Mouse (Mus musculus) embryonic facial prominence, embryonic 12.5 days (tissue): ENCODE results near the gene Arhgef3. TPM values are rescaled to one million over a fixed set of nuclear protein-coding genes. Genes with fewer than 3 reads are reported as not detected.

Experiments
- ATAC-seq: fragments of 200-750 bp; cut with Nextera tagmentation; 2 replicates; pipeline ENCODE4 v1.8.0; 2017; ENCODE audit not compliant: insufficient number of reproducible peaks, insufficient read depth, low FRiP score, low TSS enrichment
- H3K27ac ChIP-seq: fragments of 300-500 bp; sonication (generic); 2 replicates; pipeline ENCODE4 v1.5.1; 2016; ENCODE audit warnings: mild to moderate bottlenecking
- H3K27me3 ChIP-seq: fragments of 300-500 bp; sonication (generic); 2 replicates; pipeline ENCODE4 v1.6.1; 2016; ENCODE audit warnings: mild to moderate bottlenecking, moderate library complexity
- H3K36me3 ChIP-seq: fragments of 300-500 bp; sonication (generic); 2 replicates; pipeline ENCODE4 v1.6.1; 2016; ENCODE audit warnings: mild to moderate bottlenecking
- H3K4me1 ChIP-seq: fragments of 300-500 bp; sonication (generic); 2 replicates; pipeline ENCODE4 v1.6.1; 2016
- H3K4me2 ChIP-seq: fragments of 300-500 bp; sonication (generic); replicated peaks from 2 replicates; pipeline ENCODE4 v1.6.1; 2016; ENCODE audit warnings: mild to moderate bottlenecking, moderate library complexity
- H3K4me3 ChIP-seq: fragments of 300-500 bp; sonication (generic); 2 replicates; pipeline ENCODE4 v1.5.1; 2016; ENCODE audit warnings: mild to moderate bottlenecking
- H3K9ac ChIP-seq: fragments of 300-500 bp; sonication (generic); 2 replicates; pipeline ENCODE4 v1.6.1; 2016; ENCODE audit warnings: mild to moderate bottlenecking, moderate library complexity
- H3K9me3 ChIP-seq: fragments of 300-500 bp; sonication (generic); 2 replicates; pipeline ENCODE4 v1.6.1; 2016; ENCODE audit warnings: mild to moderate bottlenecking, moderate library complexity
- WGBS: fragments of 180-500 bp; shearing (Covaris S2); methylation state at CpG from one replicate; pipeline ENCODE4 v1.1.7; 2016; 5-methylcytosine and 5-hydroxymethylcytosine counted together
- polyA plus RNA-seq: library from polyadenylated mRNA; unstranded; fragments of >200 nt; fragmentation: Nextera tagmentation; extraction: Ambion mirVana; gene quantifications from 2 replicates; pipeline ENCODE4 v1.2.1, GENCODE M21; 2016

Arhgef3 gene
- polyA plus RNA-seq, 1 experiment from 2014 or later: 8.4 TPM

DNA sequence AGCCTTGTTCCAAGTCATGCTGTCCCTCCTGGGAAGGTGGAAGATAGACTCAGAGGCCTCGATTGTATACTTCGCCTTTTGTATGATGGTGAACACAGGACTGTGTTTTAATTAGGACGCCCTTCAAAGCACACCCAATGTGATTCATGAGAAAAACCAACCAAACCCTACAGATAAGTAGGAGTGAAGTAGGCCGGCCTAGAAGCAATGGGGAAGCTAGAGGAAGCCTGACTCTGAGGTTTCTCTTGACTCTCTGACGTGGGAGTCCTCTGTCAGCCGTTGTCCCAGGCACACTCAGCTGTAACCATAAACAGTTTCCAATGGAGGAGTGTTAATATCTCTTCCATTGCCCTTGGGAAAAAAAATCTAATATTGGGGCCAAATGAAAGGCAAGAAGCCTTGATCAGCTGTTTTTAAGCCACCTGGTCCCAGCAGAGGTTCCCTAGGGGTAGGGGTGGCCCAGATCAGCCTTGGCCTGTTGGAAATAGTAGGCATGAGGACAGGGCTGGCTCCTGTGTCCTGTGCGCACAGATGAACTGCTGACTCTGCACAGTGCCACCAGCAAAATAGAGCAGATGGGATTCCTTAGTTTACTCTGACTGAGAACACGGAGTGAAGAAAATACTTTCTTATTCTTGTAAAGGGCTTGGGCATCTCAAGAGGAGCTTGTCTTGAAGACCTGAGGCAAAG, 165.6 kb downstream of the Arhgef3 start:
- Histone ChIP-seq H3K9ac (no peak overlapping the region), H3K4me1 (0 out of 2 replicates have a peak, but pooled peaks cover 5% of the 10 kb centered on the region), H3K4me3 (no peak overlapping the region), H3K4me2 (no peak overlapping the region), H3K27ac (no peak overlapping the region), H3K36me3 (no peaks in the 10 kb centered on the region), H3K27me3 (no peaks in the 10 kb centered on the region), H3K9me3 (no peaks in the 10 kb centered on the region)
- WGBS: 87% methylated on average over 8 of the region's 8 CpGs
- ATAC-seq: no peak

DNA sequence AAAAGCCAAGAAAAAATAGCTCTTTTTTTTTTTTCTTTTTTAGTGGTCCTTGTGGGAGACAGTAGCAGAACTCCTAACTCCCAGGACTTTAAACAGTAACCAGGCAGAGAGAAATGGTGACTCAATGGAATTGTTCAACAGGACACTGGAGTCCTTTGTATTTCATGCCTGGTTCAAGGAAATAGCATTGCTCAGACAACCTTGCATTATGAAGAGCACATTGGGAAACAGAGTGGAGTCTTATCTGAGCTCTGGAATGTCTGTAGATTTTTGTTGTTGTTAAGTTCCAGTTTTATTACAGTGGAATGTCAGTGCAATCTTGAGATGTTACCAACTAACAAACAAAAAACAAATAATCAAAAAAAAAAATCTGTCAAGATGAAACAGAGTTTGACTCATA, 169.3 kb downstream of the Arhgef3 start:
- Histone ChIP-seq H3K27ac (no peak overlapping the region), H3K4me2 (no peak overlapping the region)
- no peak for ATAC-seq

GRCm38 (mm10) chr14:27286202-27286601, 171.5 kb downstream of the Arhgef3 start:
- Histone ChIP-seq H3K36me3 (no peaks in the 10 kb centered on the region), H3K4me3 (no peak overlapping the region), H3K9me3 (no peaks in the 10 kb centered on the region), H3K4me1 (0 out of 2 replicates have a peak, but pooled peaks cover 5% of the 10 kb centered on the region), H3K9ac (no peak overlapping the region), H3K27ac (no peak overlapping the region), H3K4me2 (no peak overlapping the region), H3K27me3 (no peaks in the 10 kb centered on the region)
- ATAC-seq: no peak
- 47% methylated on average over 4 of the region's 4 CpGs for WGBS

More for the DNA sequence above, 169.3 kb downstream of the Arhgef3 start:
- H3K4me3 ChIP-seq: no peak overlapping the region
- no peaks in the 10 kb centered on the region for H3K36me3 ChIP-seq
- H3K27me3 ChIP-seq: no peaks in the 10 kb centered on the region
- H3K4me1 ChIP-seq: 0 out of 2 replicates have a peak, but pooled peaks cover 5% of the 10 kb centered on the region
- no peaks in the 10 kb centered on the region for H3K9me3 ChIP-seq
- no peak overlapping the region for H3K9ac ChIP-seq

- no peak for ATAC-seq
- Histone ChIP-seq H3K9ac (no peak overlapping the region), H3K36me3 (no peaks in the 10 kb centered on the region), H3K4me3 (no peak overlapping the region), H3K4me2 (no peak overlapping the region), H3K4me1 (no peaks in the 10 kb centered on the region), H3K27ac (no peak overlapping the region), H3K9me3 (no peaks in the 10 kb centered on the region), H3K27me3 (no peaks in the 10 kb centered on the region)
- WGBS: 70% methylated on average over 5 of the region's 5 CpGs
Measured at GRCm38 (mm10) chr14:27289053-27289452, 174.4 kb downstream of the Arhgef3 start.

GRCm38 (mm10) chr14:27292101-27292500, 177.4 kb downstream of the Arhgef3 start:
- Histone ChIP-seq H3K36me3 (no peaks in the 10 kb centered on the region), H3K27me3 (no peaks in the 10 kb centered on the region), H3K9me3 (no peaks in the 10 kb centered on the region), H3K4me3 (no peak overlapping the region), H3K27ac (no peak overlapping the region), H3K4me2 (no peak overlapping the region), H3K4me1 (no peaks in the 10 kb centered on the region), H3K9ac (no peak overlapping the region)
- ATAC-seq: no peak
- WGBS: 82% methylated on average over 6 of the region's 6 CpGs

DNA sequence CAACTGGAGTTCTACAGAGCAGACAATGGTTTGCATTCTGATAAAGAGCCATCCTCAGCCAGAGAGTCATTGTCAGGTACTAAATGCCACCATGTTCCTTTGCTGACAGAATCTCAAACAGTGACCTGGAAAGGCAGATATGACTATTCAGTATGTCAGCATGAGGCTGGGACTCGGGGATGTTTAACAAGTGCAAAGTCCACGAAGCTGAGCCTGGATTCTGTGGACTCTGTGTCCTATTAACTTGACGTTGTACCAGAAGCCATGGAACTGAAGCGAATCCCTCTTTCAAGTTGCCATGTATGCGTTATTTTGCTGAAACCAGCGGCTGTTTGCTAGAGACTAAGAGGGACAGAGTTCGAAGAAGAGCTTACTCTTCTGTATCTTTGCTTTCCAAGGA, 181.1 kb downstream of the Arhgef3 start:
- ATAC-seq: no peak
- no peak overlapping the region for H3K4me2 ChIP-seq
- no peak overlapping the region for H3K4me3 ChIP-seq
- H3K9me3 ChIP-seq: no peaks in the 10 kb centered on the region
- H3K27me3 ChIP-seq: no peaks in the 10 kb centered on the region
- no peaks in the 10 kb centered on the region for H3K4me1 ChIP-seq
- no peak overlapping the region for H3K9ac ChIP-seq
- H3K36me3 ChIP-seq: no peaks in the 10 kb centered on the region
- WGBS: 81% methylated on average over 7 of the region's 7 CpGs
- no peak overlapping the region for H3K27ac ChIP-seq

DNA sequence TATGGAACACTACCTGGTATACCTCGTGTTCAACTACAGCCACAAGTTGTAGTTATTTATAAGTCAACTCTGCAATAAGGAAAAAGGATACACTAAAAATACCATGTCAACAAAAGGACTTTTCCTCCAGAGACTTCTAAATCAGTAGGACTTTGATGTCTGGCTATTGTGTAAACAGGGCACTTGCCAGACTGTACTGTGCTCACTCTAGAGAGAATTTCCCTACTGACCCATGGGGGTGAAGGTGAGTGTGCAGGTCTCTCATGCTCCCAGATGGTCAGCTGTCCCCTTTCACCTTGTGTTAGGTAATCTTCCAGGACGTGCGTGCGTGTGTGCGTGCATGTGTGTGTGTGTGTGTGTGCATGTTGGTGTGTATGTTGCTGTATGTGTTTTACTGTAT, 182.3 kb downstream of the Arhgef3 start:
- WGBS: 75% methylated on average over 5 of the region's 5 CpGs
- H3K4me1 ChIP-seq: no peaks in the 10 kb centered on the region
- H3K4me2 ChIP-seq: no peak overlapping the region
- H3K9ac ChIP-seq: no peak overlapping the region
- no peaks in the 10 kb centered on the region for H3K27me3 ChIP-seq
- H3K9me3 ChIP-seq: no peaks in the 10 kb centered on the region
- no peaks in the 10 kb centered on the region for H3K36me3 ChIP-seq
- ATAC-seq: no peak
- H3K27ac ChIP-seq: no peak overlapping the region
- H3K4me3 ChIP-seq: no peak overlapping the region

DNA sequence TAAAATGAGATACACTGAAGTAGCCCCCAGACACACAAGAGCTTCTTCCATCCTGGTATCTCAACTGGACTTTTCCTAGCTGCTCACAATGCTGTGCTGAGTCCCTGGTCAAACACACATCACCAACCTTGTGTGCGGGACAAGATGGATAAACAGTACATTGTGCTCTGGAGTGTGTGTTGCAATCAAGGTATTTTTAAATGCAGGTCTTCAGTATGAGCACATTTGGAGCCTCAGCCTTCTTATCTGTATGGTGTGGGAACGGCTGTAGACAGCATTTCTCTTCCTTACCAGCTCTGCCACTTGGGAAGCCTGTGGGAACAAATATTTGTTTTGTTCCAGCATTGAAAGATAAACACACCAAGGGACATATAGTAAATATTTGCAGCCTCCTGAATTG, 184.2 kb downstream of the Arhgef3 start:
- Histone ChIP-seq H3K27ac (no peak overlapping the region), H3K9me3 (no peaks in the 10 kb centered on the region), H3K4me3 (no peak overlapping the region), H3K36me3 (no peaks in the 10 kb centered on the region), H3K4me1 (no peaks in the 10 kb centered on the region), H3K4me2 (no peak overlapping the region), H3K27me3 (no peaks in the 10 kb centered on the region), H3K9ac (no peak overlapping the region)
- WGBS: 72% methylated on average over 2 of the region's 2 CpGs
- ATAC-seq: no peak

- 80% methylated on average over 4 of the region's 4 CpGs for WGBS
- no peak for ATAC-seq
- H3K27ac ChIP-seq: no peak overlapping the region
- H3K4me3 ChIP-seq: no peak overlapping the region
- H3K9ac ChIP-seq: no peak overlapping the region
- no peaks in the 10 kb centered on the region for H3K4me1 ChIP-seq
- no peaks in the 10 kb centered on the region for H3K9me3 ChIP-seq
- H3K36me3 ChIP-seq: no peaks in the 10 kb centered on the region
- no peaks in the 10 kb centered on the region for H3K27me3 ChIP-seq
- H3K4me2 ChIP-seq: no peak overlapping the region
Measured at GRCm38 (mm10) chr14:27299705-27300104, 185.0 kb downstream of the Arhgef3 start.

DNA sequence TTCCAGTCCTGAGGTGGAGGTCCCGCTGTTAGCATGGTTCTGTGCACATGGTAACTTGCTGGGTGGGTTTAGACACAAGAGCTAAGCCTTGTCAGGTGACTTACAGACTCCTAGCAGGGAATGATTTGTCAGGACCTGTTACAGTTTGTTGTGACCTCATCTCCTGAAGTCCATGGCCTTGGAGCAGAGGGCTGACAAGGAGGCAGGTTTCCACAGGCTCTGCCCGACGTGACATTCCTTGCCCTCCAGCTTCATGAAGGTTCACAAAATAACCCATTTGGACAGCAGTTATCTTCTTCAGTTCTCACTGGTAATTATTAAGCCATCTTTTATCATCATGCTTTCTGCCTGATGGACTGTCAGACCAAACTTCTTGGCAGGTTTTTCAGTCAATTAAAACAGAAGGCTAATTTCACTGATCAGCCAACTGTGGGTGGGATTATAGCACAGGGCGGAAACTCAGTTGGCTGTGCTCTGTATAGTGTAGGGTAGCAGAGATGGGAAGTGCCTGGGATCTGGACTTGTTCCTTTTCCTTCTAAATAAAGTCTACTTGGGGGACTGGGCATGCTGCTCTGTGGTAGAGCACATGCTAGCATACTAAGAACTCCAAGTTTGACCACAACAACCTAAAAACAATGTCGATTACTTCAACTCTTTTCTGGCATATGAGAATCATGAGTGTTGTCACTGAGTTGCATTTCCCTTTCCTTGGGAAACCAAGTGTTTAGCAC, 187.2 kb downstream of the Arhgef3 start:
- ATAC-seq: no peak
- Histone ChIP-seq H3K27me3 (no peaks in the 10 kb centered on the region), H3K36me3 (no peaks in the 10 kb centered on the region), H3K27ac (no peak overlapping the region), H3K4me1 (no peaks in the 10 kb centered on the region), H3K4me3 (no peak overlapping the region), H3K9ac (no peak overlapping the region), H3K4me2 (no peak overlapping the region), H3K9me3 (no peaks in the 10 kb centered on the region)
- WGBS: 83% methylated on average over 5 of the region's 5 CpGs

DNA sequence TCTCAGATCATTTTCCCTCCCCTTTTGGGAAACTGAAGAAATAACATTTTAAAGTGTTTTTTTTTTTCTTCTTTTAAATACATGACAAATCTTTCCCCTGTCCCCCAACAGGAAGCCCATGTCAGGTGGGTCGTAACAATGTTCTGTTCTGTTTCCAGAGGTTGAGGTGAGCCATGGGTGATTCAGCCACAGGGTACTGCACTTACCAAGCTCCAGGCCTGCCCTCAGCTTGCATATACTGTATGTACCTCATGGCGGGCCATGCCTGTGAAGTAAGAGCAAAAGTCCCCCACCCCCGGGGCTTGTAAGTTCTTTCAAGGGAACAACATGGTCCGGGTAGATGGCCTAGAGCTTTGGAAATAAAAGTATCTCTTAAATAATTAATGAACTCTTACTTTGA, 188.6 kb downstream of the Arhgef3 start:
- Histone ChIP-seq H3K36me3 (no peaks in the 10 kb centered on the region), H3K9me3 (no peaks in the 10 kb centered on the region), H3K27me3 (no peaks in the 10 kb centered on the region), H3K4me1 (no peaks in the 10 kb centered on the region), H3K4me3 (no peak overlapping the region), H3K4me2 (no peak overlapping the region), H3K27ac (no peak overlapping the region), H3K9ac (no peak overlapping the region)
- WGBS: 71% methylated on average over 4 of the region's 4 CpGs
- ATAC-seq: no peak

DNA sequence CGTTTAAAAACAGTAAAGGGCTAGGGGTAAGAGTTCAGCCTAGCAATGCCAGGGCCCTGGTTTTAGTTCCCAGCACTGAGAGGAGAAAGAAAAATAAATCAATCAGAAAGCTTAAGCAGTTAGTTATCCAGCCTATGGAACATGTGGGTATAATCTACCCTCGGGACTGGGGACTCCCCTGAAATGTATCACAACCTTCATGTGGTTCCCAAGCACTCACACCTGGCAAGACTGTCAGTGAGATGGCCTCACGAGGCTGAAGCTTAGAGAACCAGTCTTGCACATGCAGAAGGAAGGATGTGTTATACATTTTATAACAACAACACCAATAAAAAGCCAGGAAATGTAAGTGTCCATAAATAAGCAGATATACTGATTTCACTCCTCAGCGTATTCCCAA, 189.7 kb downstream of the Arhgef3 start:
- H3K27me3 ChIP-seq: no peaks in the 10 kb centered on the region
- WGBS: 67% methylated on average over 4 of the region's 4 CpGs
- H3K9ac ChIP-seq: no peak overlapping the region
- no peaks in the 10 kb centered on the region for H3K36me3 ChIP-seq
- H3K27ac ChIP-seq: no peak overlapping the region
- no peak for ATAC-seq
- H3K4me3 ChIP-seq: no peak overlapping the region
- no peaks in the 10 kb centered on the region for H3K4me1 ChIP-seq
- H3K4me2 ChIP-seq: no peak overlapping the region
- no peaks in the 10 kb centered on the region for H3K9me3 ChIP-seq
